In the genomic region with DNA sequence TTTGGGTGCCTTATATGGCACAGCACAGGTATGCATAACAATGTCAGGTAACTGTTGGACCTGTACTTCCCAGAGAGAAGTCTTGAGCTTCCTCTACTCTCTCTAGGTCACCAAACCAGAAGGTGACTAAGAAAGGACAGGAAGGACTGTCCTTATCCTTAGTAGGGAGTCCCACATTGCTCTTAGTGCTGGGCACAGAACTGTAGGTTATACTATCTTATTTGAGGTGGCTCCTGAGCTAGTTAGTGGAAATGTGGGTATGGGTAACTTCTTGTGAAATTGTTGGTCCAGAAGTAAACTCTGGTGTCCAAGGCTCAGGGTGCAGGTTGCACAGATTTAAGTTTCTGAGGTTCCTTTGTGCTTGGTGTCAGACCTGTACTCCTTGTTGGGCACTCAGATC, we compare ENCODE assay signal across 15 mouse cellular contexts. TPM values are rescaled to one million over a fixed set of nuclear protein-coding genes. Genes with fewer than 3 reads are reported as not detected.
A peak's percentile ranks its signal among the peaks of the same experiment; 100 is the strongest.
DNase-seq lines count a peak whose midpoint lies in the region; ATAC-seq and TF ChIP-seq lines count a peak whose summit lies in the region.
"Had no signal": no experiment of that assay in that cellular context is flagged by ENCODE, and none has a peak within 500 bp of the region (broad histone marks: within the 10 kb centered on the region; RNA-seq: fewer than 3 reads in every experiment).

No protein-coding gene starts in this region.

- H3K27me3 ChIP-seq in heart, embryonic 14.5 days (ENCODE audit: control insufficient read depth, insufficient read depth, low read length) = no peaks in the 10 kb centered on the region
- no peaks in the 10 kb centered on the region for H3K27me3 ChIP-seq in lung, embryonic 16.5 days (ENCODE audit: control insufficient read depth, insufficient read depth, low read depth, low read length)
- no peaks in the 10 kb centered on the region for H3K27me3 ChIP-seq in liver, embryonic 12.5 days (replicated peaks)
- no peaks in the 10 kb centered on the region for H3K27me3 ChIP-seq in myocyte (ENCODE audit: control insufficient read depth, insufficient read depth, insufficient read length)
- H3K27me3 ChIP-seq: limb, embryonic 12.5 days had no signal

- no peak overlapping the region for H3K27ac ChIP-seq in heart, embryonic 14.5 days (replicated peaks in 1 of 2; ENCODE audit: control insufficient read depth in 1 of 2, insufficient read depth in 1 of 2, low read depth in 2 of 2, low read length in 2 of 2)
- H3K27ac ChIP-seq in lung, embryonic 16.5 days (ENCODE audit: low read length) = no peak overlapping the region
- 0 out of 2 replicates have a peak overlapping the region, but pooled peaks have one; percentile 14 for H3K27ac ChIP-seq in liver, embryonic 12.5 days
- H3K27ac ChIP-seq: heart, adult 2 months; limb, embryonic 12.5 days had no signal

- no peak overlapping the region for H3K9ac ChIP-seq in heart, embryonic 14.5 days (ENCODE audit: low read length)
- H3K9ac ChIP-seq in lung, embryonic 16.5 days (ENCODE audit: low read length) = no peak overlapping the region
- H3K9ac ChIP-seq in liver, embryonic 12.5 days = no peak overlapping the region
- H3K9ac ChIP-seq: limb, embryonic 12.5 days had no signal

- intact Hi-C loops in heart, postnatal 25 days (cut with DNase I) = loop anchor here (5.0 kb wide), 2 partner anchors 40 to 285 kb away; no protein-coding TSS in a partner anchor

- H3K9me3 ChIP-seq in heart, embryonic 14.5 days (ENCODE audit: control insufficient read depth, low read length) = no peaks in the 10 kb centered on the region
- H3K9me3 ChIP-seq in lung, embryonic 16.5 days (ENCODE audit: control insufficient read depth, low read length) = no peaks in the 10 kb centered on the region
- no peaks in the 10 kb centered on the region for H3K9me3 ChIP-seq in liver, embryonic 12.5 days (replicated peaks)
- H3K9me3 ChIP-seq: limb, embryonic 12.5 days had no signal

- H3K36me3 ChIP-seq in heart, embryonic 14.5 days (ENCODE audit: control insufficient read depth, insufficient read depth, low read length) = no peaks in the 10 kb centered on the region
- H3K36me3 ChIP-seq in lung, embryonic 16.5 days (ENCODE audit: control insufficient read depth, insufficient read depth, low read length) = no peaks in the 10 kb centered on the region; the same call in 1 of the 2 replicates
- peaks cover 3% of the 10 kb centered on the region for H3K36me3 ChIP-seq in liver, embryonic 12.5 days
- no peaks in the 10 kb centered on the region for H3K36me3 ChIP-seq in myocyte (ENCODE audit: control insufficient read depth, insufficient read depth)

- H3K4me3 ChIP-seq in heart, embryonic 14.5 days (ENCODE audit: control insufficient read depth in 1 of 2, insufficient read depth in 1 of 2, low read depth in 1 of 2, low read length in 2 of 2) = no peak overlapping the region
- no peak overlapping the region for H3K4me3 ChIP-seq in lung, embryonic 16.5 days (ENCODE audit: low read length)
- 0 out of 2 replicates have a peak overlapping the region, but pooled peaks have one; percentile 9 for H3K4me3 ChIP-seq in liver, embryonic 12.5 days
- H3K4me3 ChIP-seq in myocyte = no peak overlapping the region
- H3K4me3 ChIP-seq: heart, adult 2 months had no signal

- H3K4me1 ChIP-seq in heart, embryonic 14.5 days (ENCODE audit: control insufficient read depth in 2 of 2, insufficient read depth in 2 of 2, low read length in 2 of 2) = peaks cover 4 to 22% of the 10 kb centered on the region in 2 experiments; a peak in 3 of 4 replicates
- peaks cover 18% of the 10 kb centered on the region for H3K4me1 ChIP-seq in lung, embryonic 16.5 days (replicated peaks; ENCODE audit: control insufficient read depth, insufficient read depth, low read length)
- peaks cover 39% of the 10 kb centered on the region for H3K4me1 ChIP-seq in liver, embryonic 12.5 days

- no peak for DNase-seq in heart, postnatal 25 days (ENCODE audit: low spot score)
- DNase-seq in lung, postnatal 14 days = no peak
- DNase-seq in ovary, postnatal 14 days (ENCODE audit: low spot score) = no peak
- no peak for DNase-seq in frontal cortex, postnatal 25 days (ENCODE audit: low spot score in 2 of 2)
- DNase-seq: cerebellum, adult 2 months; heart, adult 2 months; kidney, postnatal 14 days; lung, postnatal 4 days; spleen, adult 18-20 months had no signal

- ATAC-seq in heart, embryonic 14.5 days (ENCODE audit: insufficient number of reproducible peaks, insufficient read depth, low FRiP score, low read depth) = no peak
- ATAC-seq in lung, embryonic 16.5 days (ENCODE audit: low read depth) = no peak
- no peak for ATAC-seq in liver, embryonic 12.5 days
- ATAC-seq: inflammation-experienced regulatory T-cells, adult 6 months had no signal

- no peak for TF ChIP-seq POLR2A in myocyte (IDR thresholded peaks at IDR 0.05; ENCODE audit: insufficient read length, low read depth)

- H3K79me2 ChIP-seq in myocyte (ENCODE audit: control insufficient read depth, insufficient read depth) = peaks cover 68% of the 10 kb centered on the region

- H3K4me2 ChIP-seq in heart, embryonic 14.5 days (ENCODE audit: low read length) = peak overlapping the region; percentile 2; the same call in 1 of the 2 replicates
- H3K4me2 ChIP-seq in lung, embryonic 16.5 days (ENCODE audit: low read depth, low read length) = 0 out of 2 replicates have a peak overlapping the region, but pooled peaks have one; percentile 3
- peak overlapping the region; percentile 2 for H3K4me2 ChIP-seq in liver, embryonic 12.5 days
- H3K4me2 ChIP-seq in myocyte (ENCODE audit: low read depth) = peak overlapping the region; percentile 30

- no peak overlapping the region for H3ac ChIP-seq in myocyte (ENCODE audit: control insufficient read depth, insufficient read length)

TF ChIP-seq in myocyte, 11 proteins besides CTCF, POLR2A, EP300 and RAD21:
- TF ChIP-seq SRF (IDR thresholded peaks at IDR 0.05; ENCODE audit: control insufficient read depth, insufficient read length, low read depth) = no peak
- no peak for TF ChIP-seq USF1 (IDR thresholded peaks at IDR 0.05; ENCODE audit: low read depth)
- no peak for TF ChIP-seq REST (IDR thresholded peaks at IDR 0.05; ENCODE audit: insufficient read depth, insufficient read length)
- TF ChIP-seq MAX (IDR thresholded peaks at IDR 0.05; ENCODE audit: low read depth) = no peak
TF ChIP-seq in myocyte: peak in this region for 0.

RNA-seq across cellular contexts. Expression of a gene that starts 2.4 kb away (rescaled TPM):
- 10.3 and 10.6 TPM in 2 replicates for polyA plus RNA-seq in heart, embryonic 14.5 days (2014; fragmentation: Nextera tagmentation; extraction: Ambion mirVana)
- 10 to 100 TPM; 24.3 to 29.7 TPM for total RNA-seq in heart, postnatal 25 days (2021)
- 10.3 and 12.7 TPM in 2 replicates for polyA plus RNA-seq in lung, embryonic 16.5 days (2015; fragmentation: Nextera tagmentation; extraction: Ambion mirVana)
- polyA plus RNA-seq in liver, embryonic 12.5 days (2016; fragmentation: Nextera tagmentation; extraction: Ambion mirVana) = 4.9 and 5.1 TPM in 2 replicates
- polyA plus RNA-seq in myocyte (2012; fragmentation: generic; extraction: Trizol) = 12.7 TPM

RNA-seq across cellular contexts. Expression of a gene that starts 36.1 kb away (rescaled TPM):
- polyA plus RNA-seq in heart, embryonic 14.5 days (2014; fragmentation: Nextera tagmentation; extraction: Ambion mirVana) = 116 and 120 TPM in 2 replicates
- total RNA-seq in heart, postnatal 25 days (2021) = 10 to 100 TPM; 27.1 to 29.1 TPM
- 147 and 158 TPM in 2 replicates for polyA plus RNA-seq in lung, embryonic 16.5 days (2015; fragmentation: Nextera tagmentation; extraction: Ambion mirVana)
- polyA plus RNA-seq in liver, embryonic 12.5 days (2016; fragmentation: Nextera tagmentation; extraction: Ambion mirVana) = 111 TPM in 2 replicates
- polyA plus RNA-seq in myocyte (2012; fragmentation: generic; extraction: Trizol) = 78.2 TPM
